Mouse (Mus musculus) heart, postnatal 4 days (tissue): ENCODE measurements around the gene Bbof1. TPM values are rescaled to one million over a fixed set of nuclear protein-coding genes. Genes with fewer than 3 reads are reported as not detected.

ENCODE experiments used
- DNase-seq: peaks from one replicate; pipeline ENCODE4 v3.0.0; 2021
- total RNA-seq, 2 experiments: library from RNA; stranded (reverse); gene quantifications; 2 replicates each; pipeline ENCODE4 v1.2.3; 2021

Gene Bbof1
- total RNA-seq, 2 experiments from 2014 or later, result 2.5 to 3.0 TPM

- no peak for DNase-seq
Measured at GRCm38 (mm10) chr12:84478937-84479336, 70.1 kb downstream of the Bbof1 start.

GRCm38 (mm10) chr12:84481251-84481650 lies 72.4 kb downstream of the Bbof1 start:
- no peak for DNase-seq

- DNase-seq, result no peak
Measured at GRCm38 (mm10) chr12:84482778-84483585, 74.1 kb downstream of the Bbof1 start.

GRCm38 (mm10) chr12:84487324-84488056 lies 78.6 kb downstream of the Bbof1 start:
- peak; percentile 38 for DNase-seq

Other genes with a start within 250 kb of the Bbof1 start
- 10 to 100 TPM; 18.5 to 18.6 TPM for gene Elmsan1, start 190.2 kb upstream of the Bbof1 start, total RNA-seq
- gene Ptgr2, start 123.8 kb upstream of the Bbof1 start, total RNA-seq, result 100 to 1,000 TPM; 127 to 132 TPM
- gene Zfp410, start 92.2 kb upstream of the Bbof1 start, total RNA-seq, result 10 to 100 TPM; 37.3 to 38.1 TPM
- gene Coq6, start 47.4 kb upstream of the Bbof1 start, total RNA-seq, result 10 to 100 TPM; 91.6 to 94.9 TPM
- 1 to 10 TPM; 4.0 to 4.3 TPM for gene Fam161b, start 47.2 kb upstream of the Bbof1 start, total RNA-seq
- 10 to 100 TPM; 45.8 to 46.0 TPM for gene Entpd5, start within 50 bp of the Bbof1 start, total RNA-seq
- gene Rnf113a2, start 8.1 kb downstream of the Bbof1 start, total RNA-seq, result 10 to 100 TPM; 11.3 to 13.5 TPM
- gene Aldh6a1, start 41.9 kb downstream of the Bbof1 start, total RNA-seq, result 10 to 100 TPM; 44.4 to 46.2 TPM
- gene Lin52, start 42.4 kb downstream of the Bbof1 start, total RNA-seq, result 1 to 10 TPM; 7.2 to 7.9 TPM
- not detected for gene Vsx2, start 160.7 kb downstream of the Bbof1 start, total RNA-seq
- gene Abcd4, start 208.3 kb downstream of the Bbof1 start, total RNA-seq, result 1 to 10 TPM; 5.8 to 6.0 TPM
- gene Vrtn, start 231.9 kb downstream of the Bbof1 start, total RNA-seq, result not detected